Mouse (Mus musculus) intestine, postnatal 0 days (tissue): ENCODE measurements around the gene Rps25. TPM values are rescaled to one million over a fixed set of nuclear protein-coding genes. Genes with fewer than 3 reads are reported as not detected.
"Not testable (repeated sequence)": the region's sequence is repeated elsewhere in the genome, so short reads cannot be mapped to it uniquely, and the experiment has no call there.

Experiments
- ATAC-seq: fragments of 200-750 bp; cut with Nextera tagmentation; 2 replicates; pipeline ENCODE4 v1.8.0; 2017; ENCODE audit warnings: mild to moderate bottlenecking, moderate TSS enrichment, moderate library complexity
- H3K27ac ChIP-seq: fragments of 300-500 bp; sonication (generic); 2 replicates; pipeline ENCODE4 v1.5.1; 2014; ENCODE audit warnings: mild to moderate bottlenecking, low read depth, low read length, moderate library complexity
- H3K27me3 ChIP-seq: fragments of 300-500 bp; sonication (generic); replicated peaks from 2 replicates; pipeline ENCODE4 v1.6.1; 2014; ENCODE audit warnings: low read length, mixed read lengths; ENCODE audit not compliant: control insufficient read depth, insufficient read depth
- H3K36me3 ChIP-seq: fragments of 300-500 bp; sonication (generic); 2 replicates; pipeline ENCODE4 v1.6.1; 2014; ENCODE audit warnings: mild to moderate bottlenecking, moderate library complexity; ENCODE audit not compliant: control insufficient read depth, insufficient read depth
- H3K4me1 ChIP-seq: fragments of 300-500 bp; sonication (generic); replicated peaks from 2 replicates; pipeline ENCODE4 v1.6.1; 2014; ENCODE audit warnings: antibody characterized with exemption, low read length, mixed read lengths; ENCODE audit not compliant: control insufficient read depth, insufficient read depth
- H3K4me2 ChIP-seq: fragments of 300-500 bp; sonication (generic); replicated peaks from 2 replicates; pipeline ENCODE4 v1.6.1; 2014; ENCODE audit warnings: low read depth, mild to moderate bottlenecking, moderate library complexity
- H3K4me3 ChIP-seq: fragments of 300-500 bp; sonication (generic); 2 replicates; pipeline ENCODE4 v1.5.1; 2014; ENCODE audit warnings: low read depth, low read length
- H3K9ac ChIP-seq: fragments of 300-500 bp; sonication (generic); 2 replicates; pipeline ENCODE4 v1.6.1; 2014; ENCODE audit warnings: mild to moderate bottlenecking, low read depth, low read length
- H3K9me3 ChIP-seq: fragments of 300-500 bp; sonication (generic); 2 replicates; pipeline ENCODE4 v1.6.1; 2016; ENCODE audit warnings: mixed run types; ENCODE audit not compliant: control insufficient read depth
- CTCF ChIP-seq: sonication (generic); IDR thresholded peaks from 2 replicates; pipeline ENCODE4 v1.5.1; 2016; ENCODE audit warnings: low read depth, mild to moderate bottlenecking, control low read depth, antibody characterized with exemption, moderate library complexity
- WGBS: fragments of 180-500 bp; shearing (Covaris S2); extraction: QIAGEN DNeasy Blood & Tissue Kit; methylation state at CpG from one replicate; pipeline ENCODE4 v1.1.7; 2014; 5-methylcytosine and 5-hydroxymethylcytosine counted together
- microRNA-seq: library from miRNA; unstranded; fragments of <30 nt; microRNA quantifications from one replicate; pipeline ENCODE4, GENCODE M21; 2016
- polyA plus RNA-seq: library from polyadenylated mRNA; unstranded; fragments of >200 nt; fragmentation: Nextera tagmentation; extraction: Ambion mirVana; gene quantifications from 2 replicates; pipeline ENCODE4 v1.2.1, GENCODE M21; 2015

The Rps25 gene
- polyA plus RNA-seq, 1 experiment from 2014 or later = 1,542 TPM

- Histone ChIP-seq H3K4me1 (no peaks in the 10 kb centered on the region), H3K27ac (no peak within 1 kb of the TSS), H3K9ac (no peak within 1 kb of the TSS), H3K36me3 (no peaks in the 10 kb centered on the region), H3K27me3 (no peaks in the 10 kb centered on the region), H3K4me2 (no peak within 1 kb of the TSS), H3K9me3 (no peaks in the 10 kb centered on the region), H3K4me3 (no peak within 1 kb of the TSS)
- no peak for ATAC-seq
- TF ChIP-seq CTCF = no peak
- WGBS = 71% methylated on average over 19 of the region's 19 CpGs
Measured at GRCm38 (mm10) chr9:44440961-44441360, 34.0 kb downstream of the Rps25 start, which contains the start of gene Foxr1. TSS of gene Foxr1 (minus strand) at chr9:44441136.

- not testable (repeated sequence) for ATAC-seq, H3K27me3 ChIP-seq
Measured at GRCm38 (mm10) chr9:44444402-44445025, 37.6 kb downstream of the Rps25 start.

GRCm38 (mm10) chr9:44450387-44450786 lies 43.4 kb downstream of the Rps25 start:
- no peaks in the 10 kb centered on the region; the same call in 1 of the 2 replicates for H3K27me3 ChIP-seq
- no peak overlapping the region for H3K9ac ChIP-seq
- no peaks in the 10 kb centered on the region for H3K9me3 ChIP-seq
- H3K27ac ChIP-seq = no peak overlapping the region
- no peak overlapping the region for H3K4me2 ChIP-seq
- H3K4me3 ChIP-seq = no peak overlapping the region
- no peak for ATAC-seq
- no peaks in the 10 kb centered on the region for H3K36me3 ChIP-seq
- peak; percentile 54 for TF ChIP-seq CTCF
- H3K4me1 ChIP-seq = no peaks in the 10 kb centered on the region

More at GRCm38 (mm10) chr9:44444402-44445025, 37.6 kb downstream of the Rps25 start:
- H3K4me2 ChIP-seq, H3K4me1 ChIP-seq, H3K36me3 ChIP-seq, H3K9ac ChIP-seq, H3K9me3 ChIP-seq, H3K4me3 ChIP-seq, H3K27ac ChIP-seq: not testable (repeated sequence)
- WGBS = 86% methylated on average over 7 of the region's 7 CpGs

- Histone ChIP-seq H3K4me2 (peak overlapping the region; percentile 30; the same call in 1 of the 2 replicates), H3K4me3 (no peak overlapping the region), H3K4me1 (no peaks in the 10 kb centered on the region), H3K27me3 (no peaks in the 10 kb centered on the region; the same call in 1 of the 2 replicates), H3K9me3 (no peaks in the 10 kb centered on the region), H3K36me3 (no peaks in the 10 kb centered on the region), H3K27ac (no peak overlapping the region), H3K9ac (no peak overlapping the region)
- peak; percentile 77 for ATAC-seq
- WGBS = 9% methylated on average over 14 of the region's 14 CpGs
- TF ChIP-seq CTCF = peak; percentile 94
Measured at GRCm38 (mm10) chr9:44454132-44454890, 47.4 kb downstream of the Rps25 start.

- Histone ChIP-seq H3K27ac (no peak within 1 kb of the TSS), H3K9ac (no peak within 1 kb of the TSS), H3K27me3 (no peaks in the 10 kb centered on the region; the same call in 1 of the 2 replicates), H3K4me2 (peak within 1 kb of the TSS; percentile 30; the same call in 1 of the 2 replicates), H3K4me1 (no peaks in the 10 kb centered on the region), H3K9me3 (no peaks in the 10 kb centered on the region), H3K4me3 (no peak within 1 kb of the TSS), H3K36me3 (no peaks in the 10 kb centered on the region)
- peak; percentile 62 for TF ChIP-seq CTCF
- WGBS = 26% methylated on average over 4 of the region's 4 CpGs
- ATAC-seq = no peak
Measured at GRCm38 (mm10) chr9:44454891-44455220, 47.9 kb downstream of the Rps25 start, which contains the start of gene Upk2. TSS of gene Upk2 (minus strand) at chr9:44454976.

GRCm38 (mm10) chr9:44457035-44457742 lies 50.2 kb downstream of the Rps25 start:
- H3K27me3 ChIP-seq = no peaks in the 10 kb centered on the region; the same call in 1 of the 2 replicates
- H3K36me3 ChIP-seq = no peaks in the 10 kb centered on the region
- no peak overlapping the region for H3K4me3 ChIP-seq
- no peak overlapping the region for H3K27ac ChIP-seq
- H3K9ac ChIP-seq = no peak overlapping the region
- no peak overlapping the region for H3K4me2 ChIP-seq
- no peaks in the 10 kb centered on the region for H3K9me3 ChIP-seq
- no peak for ATAC-seq
- no peaks in the 10 kb centered on the region for H3K4me1 ChIP-seq
- 10% methylated on average over 11 of the region's 11 CpGs for WGBS
- no peak for TF ChIP-seq CTCF

Small RNA genes lying within 50 kb of the gene (microRNA-seq; reads per million reads assigned to microRNA genes)
- gene Mir7085 = 1.1 reads per million

Other genes with a start within 250 kb of the Rps25 start
- 5.8 and 6.7 TPM in 2 replicates for gene Cbl, start 173.1 kb upstream of the Rps25 start, polyA plus RNA-seq
- not detected in 2 replicates for gene Ccdc153, start 166.5 kb upstream of the Rps25 start, polyA plus RNA-seq
- gene Pdzd3, start 155.7 kb upstream of the Rps25 start, polyA plus RNA-seq = 37.0 and 40.1 TPM in 2 replicates
- gene Nlrx1, start 138.5 kb upstream of the Rps25 start, polyA plus RNA-seq = 4.6 TPM in 2 replicates
- gene Abcg4, start 118.5 kb upstream of the Rps25 start, polyA plus RNA-seq = 0.88 and 1.1 TPM in 2 replicates
- 6.0 and 6.8 TPM in 2 replicates for gene Hinfp, start 101.5 kb upstream of the Rps25 start, polyA plus RNA-seq
- gene C2cd2l, start 86.9 kb upstream of the Rps25 start, polyA plus RNA-seq = 42.4 TPM in 2 replicates
- 23.6 and 25.3 TPM in 2 replicates for gene Dpagt1, start 81.1 kb upstream of the Rps25 start, polyA plus RNA-seq
- 84.5 and 89.1 TPM in 2 replicates for gene H2afx, start 72.4 kb upstream of the Rps25 start, polyA plus RNA-seq
- gene Hmbs, start 62.9 kb upstream of the Rps25 start, polyA plus RNA-seq = 60.1 and 60.7 TPM in 2 replicates
- 27.2 and 27.4 TPM in 2 replicates for gene Vps11, start 45.5 kb upstream of the Rps25 start, polyA plus RNA-seq
- 10.5 and 11.1 TPM in 2 replicates for gene Hyou1, start 27.6 kb upstream of the Rps25 start, polyA plus RNA-seq
- 150 and 160 TPM in 2 replicates for gene Slc37a4, start 10.3 kb upstream of the Rps25 start, polyA plus RNA-seq
- gene Trappc4, start 461 bp downstream of the Rps25 start, polyA plus RNA-seq = 138 and 142 TPM in 2 replicates
- 14.7 and 19.7 TPM in 2 replicates for gene Ccdc84, start 11.4 kb downstream of the Rps25 start, polyA plus RNA-seq
- gene Foxr1, start 34.0 kb downstream of the Rps25 start, polyA plus RNA-seq = not detected in 2 replicates
- gene Upk2, start 47.8 kb downstream of the Rps25 start, polyA plus RNA-seq = not detected in 2 replicates
- 4.8 and 4.9 TPM in 2 replicates for gene Bcl9l, start 75.7 kb downstream of the Rps25 start, polyA plus RNA-seq
- gene Cxcr5, start 154.7 kb downstream of the Rps25 start, polyA plus RNA-seq = 0.21 and 0.25 TPM in 2 replicates
- gene Ddx6, start 197.8 kb downstream of the Rps25 start, polyA plus RNA-seq = 7.3 and 9.5 TPM in 2 replicates